Mouse (Mus musculus) hindbrain, embryonic 12.5 days (tissue): Measurements from ENCODE around the gene Arhgef6. TPM values are rescaled to one million over a fixed set of nuclear protein-coding genes. Genes with fewer than 3 reads are reported as not detected.

ENCODE experiments used
- ATAC-seq: fragments of 200-750 bp; cut with Nextera tagmentation; 2 replicates; pipeline ENCODE4 v1.8.0; 2017; ENCODE audit warnings: moderate TSS enrichment; ENCODE audit not compliant: low FRiP score
- H3K27ac ChIP-seq: fragments of 300-500 bp; sonication (generic); 2 replicates; pipeline ENCODE4 v1.5.1; 2016; ENCODE audit warnings: mild to moderate bottlenecking
- H3K27me3 ChIP-seq: fragments of 300-500 bp; sonication (generic); 2 replicates; pipeline ENCODE4 v1.6.1; 2016; ENCODE audit warnings: mild to moderate bottlenecking
- H3K36me3 ChIP-seq: fragments of 300-500 bp; sonication (generic); 2 replicates; pipeline ENCODE4 v1.6.1; 2016; ENCODE audit warnings: mild to moderate bottlenecking
- H3K4me1 ChIP-seq: fragments of 300-500 bp; sonication (generic); 2 replicates; pipeline ENCODE4 v1.6.1; 2016
- H3K4me2 ChIP-seq: fragments of 300-500 bp; sonication (generic); replicated peaks from 2 replicates; pipeline ENCODE4 v1.6.1; 2016; ENCODE audit warnings: mild to moderate bottlenecking
- H3K4me3 ChIP-seq: fragments of 300-500 bp; sonication (generic); 2 replicates; pipeline ENCODE4 v1.5.1; 2016; ENCODE audit warnings: mild to moderate bottlenecking
- H3K9ac ChIP-seq: fragments of 300-500 bp; sonication (generic); 2 replicates; pipeline ENCODE4 v1.6.1; 2016; ENCODE audit warnings: mild to moderate bottlenecking, moderate library complexity
- H3K9me3 ChIP-seq: fragments of 300-500 bp; sonication (generic); replicated peaks from 2 replicates; pipeline ENCODE4 v1.6.1; 2016; ENCODE audit warnings: mild to moderate bottlenecking
- WGBS: fragments of 180-500 bp; shearing (Covaris S2); methylation state at CpG from one replicate; pipeline ENCODE4 v1.1.7; 2016; 5-methylcytosine and 5-hydroxymethylcytosine counted together
- polyA plus RNA-seq: library from polyadenylated mRNA; unstranded; fragments of >200 nt; fragmentation: Nextera tagmentation; extraction: Ambion mirVana; gene quantifications from 2 replicates; pipeline ENCODE4 v1.2.1, GENCODE M21; 2016

Arhgef6 gene
- polyA plus RNA-seq, 1 experiment from 2014 or later: 9.3 TPM

DNA sequence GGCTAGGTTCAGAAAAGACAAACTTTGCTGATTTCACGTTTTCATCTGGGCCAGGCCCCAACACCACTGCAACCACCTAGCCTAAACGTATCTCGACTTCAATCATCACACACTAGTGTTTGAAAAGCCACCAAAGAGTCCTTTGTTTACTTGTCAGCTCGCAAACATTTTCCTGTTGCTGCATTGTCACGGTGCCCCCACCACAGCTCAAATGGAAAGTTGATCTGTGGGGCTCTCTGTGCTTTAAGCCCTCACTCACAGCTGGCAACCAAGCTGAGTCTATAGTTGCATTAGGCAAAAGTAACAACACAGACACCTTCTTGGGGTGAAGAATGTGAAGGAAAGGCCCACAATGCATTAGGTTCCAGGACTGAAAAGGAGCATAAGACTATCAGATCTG, 122.3 kb downstream of the Arhgef6 start:
- Histone ChIP-seq H3K27me3 (no peaks in the 10 kb centered on the region), H3K27ac (no peak overlapping the region), H3K9ac (no peak overlapping the region), H3K36me3 (no peaks in the 10 kb centered on the region), H3K4me1 (no peaks in the 10 kb centered on the region), H3K4me3 (no peak overlapping the region), H3K4me2 (no peak overlapping the region), H3K9me3 (no peaks in the 10 kb centered on the region)
- ATAC-seq: no peak
- WGBS: 75% methylated on average over 5 of the region's 5 CpGs

DNA sequence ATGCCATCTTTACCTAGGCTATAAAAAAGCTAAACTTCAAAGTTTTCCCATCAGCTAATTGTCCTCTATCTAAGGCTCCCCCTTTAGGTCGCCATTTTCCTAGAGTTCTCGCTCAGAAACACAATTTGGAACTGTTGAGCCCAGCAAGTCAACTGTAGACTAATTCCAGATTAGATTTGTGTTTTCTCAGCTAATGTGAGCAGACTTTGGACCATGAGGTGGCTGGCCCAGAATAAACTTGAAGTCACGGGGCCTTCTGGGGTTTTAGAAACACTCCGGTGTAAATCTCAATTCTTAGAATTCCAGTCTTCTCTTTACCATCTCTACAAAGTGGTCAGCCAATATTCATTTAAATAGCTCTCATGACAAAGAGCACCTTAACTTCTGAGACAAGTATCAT, 123.0 kb downstream of the Arhgef6 start:
- no peak overlapping the region for H3K4me3 ChIP-seq
- H3K9me3 ChIP-seq: no peaks in the 10 kb centered on the region
- H3K36me3 ChIP-seq: no peaks in the 10 kb centered on the region
- H3K27ac ChIP-seq: no peak overlapping the region
- no peak for ATAC-seq
- 91% methylated on average over 4 of the region's 4 CpGs for WGBS
- H3K4me1 ChIP-seq: no peaks in the 10 kb centered on the region
- no peak overlapping the region for H3K4me2 ChIP-seq
- H3K27me3 ChIP-seq: no peaks in the 10 kb centered on the region
- H3K9ac ChIP-seq: no peak overlapping the region

DNA sequence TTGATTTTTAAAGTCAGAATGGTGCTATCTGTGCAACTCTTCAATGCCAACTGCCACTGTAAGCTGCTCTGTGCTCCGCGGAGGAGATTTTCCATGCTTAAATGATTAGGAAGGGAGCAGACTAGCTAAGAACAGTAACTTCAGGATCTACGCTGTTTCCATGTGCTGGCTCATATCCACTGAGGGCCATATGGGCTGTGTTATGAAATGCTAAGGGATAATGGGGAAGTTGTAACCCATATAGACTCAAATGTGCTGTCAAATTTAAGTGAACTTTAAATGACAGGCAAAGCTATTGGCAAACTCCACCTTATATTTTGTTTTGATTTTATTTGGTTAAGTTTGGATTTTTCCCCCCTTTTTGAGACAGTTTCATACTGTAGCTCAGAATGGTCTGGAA, 125.7 kb downstream of the Arhgef6 start:
- WGBS: 91% methylated on average over 3 of the region's 3 CpGs
- H3K4me1 ChIP-seq: no peaks in the 10 kb centered on the region

DNA sequence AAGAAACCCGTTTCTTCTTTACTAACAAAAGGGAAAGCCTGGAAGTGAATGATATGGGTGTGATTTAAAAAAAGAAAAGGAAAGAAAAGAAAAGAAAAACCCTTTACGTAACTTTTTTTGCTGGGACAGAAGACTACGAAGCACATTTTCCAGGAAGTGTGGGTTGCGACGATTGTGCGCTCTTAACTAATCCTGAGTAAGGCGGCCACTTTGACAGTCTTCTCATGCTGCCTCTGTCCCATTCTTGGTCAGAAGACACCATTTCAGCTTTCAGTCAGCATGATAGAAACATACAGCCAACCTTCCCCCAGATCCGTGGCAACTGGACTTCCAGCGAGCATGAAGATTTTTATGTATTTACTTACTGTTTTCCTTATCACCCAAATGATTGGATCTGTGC, 126.7 kb downstream of the Arhgef6 start, which contains the start of gene Cd40lg:
Gene Cd40lg, plus strand, starts transcription at position 268 of the 400 bp plus-strand sequence.
- Histone ChIP-seq H3K4me2 (no peak within 1 kb of the TSS), H3K9ac (no peak within 1 kb of the TSS), H3K9me3 (no peaks in the 10 kb centered on the region), H3K27ac (no peak within 1 kb of the TSS), H3K27me3 (no peaks in the 10 kb centered on the region), H3K4me1 (no peaks in the 10 kb centered on the region), H3K36me3 (no peaks in the 10 kb centered on the region), H3K4me3 (no peak within 1 kb of the TSS)
- no peak for ATAC-seq
- 92% methylated on average over 9 of the region's 9 CpGs for WGBS

More for the DNA sequence above, 125.7 kb downstream of the Arhgef6 start:
- H3K36me3 ChIP-seq: no peaks in the 10 kb centered on the region
- no peak overlapping the region for H3K4me2 ChIP-seq
- H3K27ac ChIP-seq: no peak overlapping the region
- H3K27me3 ChIP-seq: no peaks in the 10 kb centered on the region
- no peaks in the 10 kb centered on the region for H3K9me3 ChIP-seq
- H3K9ac ChIP-seq: no peak overlapping the region
- H3K4me3 ChIP-seq: no peak overlapping the region
- ATAC-seq: no peak

DNA sequence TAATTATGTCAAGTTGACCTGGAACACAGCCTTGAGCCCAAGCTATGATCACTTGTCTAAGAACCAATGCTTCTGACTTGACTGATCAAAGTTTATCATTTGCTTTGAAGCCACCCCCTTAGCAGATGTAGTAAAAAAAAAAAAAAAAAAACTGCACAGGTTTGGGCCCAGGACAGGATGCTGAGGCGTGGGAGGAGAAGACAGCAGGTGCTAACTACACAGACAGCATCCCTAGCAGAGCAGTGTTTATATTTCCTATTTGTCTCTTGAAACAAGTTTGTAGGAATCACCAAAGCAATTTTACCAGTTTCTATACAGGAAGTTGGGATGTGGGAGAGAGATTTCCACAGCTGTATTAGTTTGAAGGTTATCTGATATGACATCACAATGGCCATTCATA, 127.9 kb downstream of the Arhgef6 start:
- Histone ChIP-seq H3K27ac (no peak overlapping the region), H3K36me3 (no peaks in the 10 kb centered on the region), H3K4me2 (no peak overlapping the region), H3K27me3 (no peaks in the 10 kb centered on the region), H3K4me1 (no peaks in the 10 kb centered on the region), H3K9ac (no peak overlapping the region), H3K4me3 (no peak overlapping the region), H3K9me3 (no peaks in the 10 kb centered on the region)
- WGBS: 79% methylated on average over 1 of the region's 1 CpGs
- ATAC-seq: no peak

DNA sequence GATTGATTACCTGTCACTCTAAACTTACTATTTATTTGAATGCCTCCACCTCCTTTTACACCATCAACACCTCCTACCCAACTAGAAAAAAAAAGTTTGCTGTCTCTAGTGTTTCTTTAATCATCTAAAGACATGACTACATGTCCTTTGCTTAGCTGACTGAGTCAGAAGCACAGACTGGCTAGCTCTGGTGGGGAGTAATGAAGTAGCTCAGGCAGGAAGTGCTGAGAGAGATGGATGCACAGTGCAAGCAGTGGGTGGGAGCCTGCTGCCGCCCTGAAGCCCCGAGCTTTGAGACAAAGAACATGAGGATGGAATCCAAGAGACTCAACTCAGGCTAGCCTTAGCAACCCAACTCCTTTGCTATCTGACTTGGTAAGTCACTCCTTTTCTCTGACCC, 138.1 kb downstream of the Arhgef6 start:
- no peak overlapping the region for H3K4me3 ChIP-seq
- no peaks in the 10 kb centered on the region for H3K27me3 ChIP-seq
- no peak overlapping the region for H3K4me2 ChIP-seq
- WGBS: 80% methylated on average over 2 of the region's 2 CpGs
- no peaks in the 10 kb centered on the region for H3K9me3 ChIP-seq
- H3K9ac ChIP-seq: no peak overlapping the region
- H3K4me1 ChIP-seq: no peaks in the 10 kb centered on the region
- H3K36me3 ChIP-seq: no peaks in the 10 kb centered on the region
- no peak for ATAC-seq
- no peak overlapping the region for H3K27ac ChIP-seq

DNA sequence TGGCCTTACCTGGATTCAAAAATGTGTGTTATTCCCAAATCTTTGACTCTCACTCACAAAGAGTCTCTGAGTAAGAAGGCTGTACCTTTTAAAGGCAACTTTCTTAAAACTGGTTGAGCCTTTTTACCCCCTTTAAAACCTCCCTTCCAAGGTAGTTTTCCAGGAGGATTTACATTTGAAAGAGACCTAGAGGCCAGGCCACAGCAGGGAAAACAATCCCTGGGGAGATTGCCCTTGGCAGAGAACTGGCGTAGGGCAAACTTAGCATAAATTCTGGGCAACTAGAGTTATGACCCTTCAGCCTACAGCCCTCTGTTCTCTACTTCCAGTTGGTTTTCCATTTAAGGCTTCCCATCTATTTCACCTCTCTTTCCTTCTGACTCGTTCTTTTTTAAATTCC, 140.5 kb downstream of the Arhgef6 start:
- no peak overlapping the region for H3K4me3 ChIP-seq
- no peaks in the 10 kb centered on the region for H3K4me1 ChIP-seq
- WGBS: 51% methylated on average over 2 of the region's 2 CpGs
- H3K27ac ChIP-seq: no peak overlapping the region
- H3K36me3 ChIP-seq: no peaks in the 10 kb centered on the region
- H3K27me3 ChIP-seq: no peaks in the 10 kb centered on the region
- H3K9ac ChIP-seq: no peak overlapping the region
- no peak overlapping the region for H3K4me2 ChIP-seq
- ATAC-seq: no peak
- no peaks in the 10 kb centered on the region for H3K9me3 ChIP-seq

DNA sequence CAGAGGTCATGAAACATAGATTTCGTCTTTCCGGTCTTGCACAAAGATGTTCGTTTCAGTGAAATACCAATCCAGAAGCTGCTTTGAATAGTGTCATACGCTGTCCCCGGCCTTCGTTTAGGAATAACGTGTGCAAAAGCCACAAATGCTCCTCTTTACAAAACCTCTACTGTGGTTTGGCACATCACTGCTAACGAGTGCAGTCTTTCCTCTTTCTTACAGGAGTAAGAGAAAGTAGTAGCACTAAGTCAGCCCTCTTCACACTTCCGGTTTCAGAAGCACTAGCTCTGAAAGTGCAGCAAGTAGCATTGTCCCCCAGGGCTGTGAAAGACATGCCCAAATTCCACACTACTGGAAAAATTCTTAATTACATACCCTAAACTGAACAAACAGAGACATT, 142.2 kb downstream of the Arhgef6 start:
- Histone ChIP-seq H3K4me2 (no peak overlapping the region), H3K9ac (no peak overlapping the region), H3K27me3 (no peaks in the 10 kb centered on the region), H3K4me3 (no peak overlapping the region), H3K4me1 (no peaks in the 10 kb centered on the region), H3K9me3 (no peaks in the 10 kb centered on the region), H3K27ac (no peak overlapping the region), H3K36me3 (no peaks in the 10 kb centered on the region)
- no peak for ATAC-seq
- WGBS: 85% methylated on average over 9 of the region's 9 CpGs

DNA sequence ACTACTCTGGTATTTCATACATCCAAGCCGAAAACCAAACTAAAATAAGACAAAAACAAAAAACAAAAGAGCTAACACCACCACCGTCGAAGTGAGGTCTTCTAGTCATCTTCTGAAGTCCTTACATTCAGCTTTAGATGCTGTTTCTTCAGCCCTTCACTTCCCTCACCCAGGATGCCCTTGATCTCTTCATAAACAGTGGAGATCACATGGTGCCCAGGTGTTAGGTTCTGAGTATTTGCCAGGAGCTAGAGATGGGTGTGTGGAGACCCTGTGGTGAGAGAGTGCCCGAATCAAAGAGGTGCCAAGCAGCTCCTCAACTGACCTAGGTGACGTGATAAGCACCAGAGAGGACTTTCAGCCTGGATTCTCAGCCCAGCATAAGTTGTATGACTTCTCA, 149.2 kb downstream of the Arhgef6 start:
- Histone ChIP-seq H3K27ac (no peak overlapping the region), H3K36me3 (no peaks in the 10 kb centered on the region), H3K9me3 (no peaks in the 10 kb centered on the region), H3K27me3 (no peaks in the 10 kb centered on the region), H3K4me3 (no peak overlapping the region), H3K4me1 (no peaks in the 10 kb centered on the region), H3K9ac (no peak overlapping the region), H3K4me2 (no peak overlapping the region)
- 79% methylated on average over 5 of the region's 5 CpGs for WGBS
- ATAC-seq: no peak

DNA sequence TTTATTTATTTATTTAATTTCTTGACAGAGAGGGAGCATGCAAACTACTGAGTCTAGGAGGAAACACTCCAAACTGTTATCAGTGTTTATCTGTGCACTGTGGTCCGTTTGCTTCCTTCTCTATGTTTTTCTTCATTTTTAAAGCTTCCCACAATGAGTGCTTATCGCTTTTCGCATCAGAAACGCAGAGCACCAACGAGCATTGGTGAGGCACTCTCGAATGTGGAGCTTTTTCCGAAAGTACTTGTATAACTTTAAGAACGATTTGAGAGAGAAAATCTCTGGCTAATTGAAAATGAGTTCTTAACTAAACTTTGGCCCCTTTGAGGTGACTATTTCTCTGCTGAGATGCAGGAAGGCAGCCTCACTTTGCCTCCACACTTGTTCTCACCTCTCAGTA, 151.2 kb downstream of the Arhgef6 start:
- no peak overlapping the region for H3K4me3 ChIP-seq
- H3K36me3 ChIP-seq: no peaks in the 10 kb centered on the region
- no peak overlapping the region for H3K9ac ChIP-seq
- 87% methylated on average over 8 of the region's 8 CpGs for WGBS
- no peaks in the 10 kb centered on the region for H3K4me1 ChIP-seq
- H3K27ac ChIP-seq: no peak overlapping the region
- no peaks in the 10 kb centered on the region for H3K9me3 ChIP-seq
- H3K27me3 ChIP-seq: no peaks in the 10 kb centered on the region
- H3K4me2 ChIP-seq: no peak overlapping the region
- no peak for ATAC-seq

DNA sequence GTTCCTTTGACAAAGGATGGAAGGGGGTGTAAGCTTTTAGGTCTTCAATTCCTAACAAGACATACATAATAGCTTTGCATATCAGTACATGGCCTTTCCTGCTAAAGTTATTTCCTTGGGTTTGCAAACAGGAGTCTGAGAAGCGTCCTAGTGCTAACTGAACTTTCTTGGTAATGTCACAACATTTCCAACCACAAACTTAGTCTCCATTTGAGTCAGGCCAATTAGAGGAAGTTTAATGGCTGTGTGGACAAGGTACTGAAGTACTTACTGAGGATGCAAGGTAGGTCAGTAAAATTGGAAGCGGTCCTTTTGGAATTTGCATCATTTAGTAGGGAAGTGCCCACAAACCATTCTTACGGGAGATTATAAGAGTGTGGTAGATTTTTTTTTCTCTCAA, 155.2 kb downstream of the Arhgef6 start:
- Histone ChIP-seq H3K4me2 (no peak overlapping the region), H3K9me3 (no peaks in the 10 kb centered on the region), H3K27me3 (no peaks in the 10 kb centered on the region), H3K36me3 (no peaks in the 10 kb centered on the region), H3K4me1 (no peaks in the 10 kb centered on the region), H3K4me3 (no peak overlapping the region), H3K9ac (no peak overlapping the region), H3K27ac (no peak overlapping the region)
- WGBS: 90% methylated on average over 3 of the region's 3 CpGs
- no peak for ATAC-seq

DNA sequence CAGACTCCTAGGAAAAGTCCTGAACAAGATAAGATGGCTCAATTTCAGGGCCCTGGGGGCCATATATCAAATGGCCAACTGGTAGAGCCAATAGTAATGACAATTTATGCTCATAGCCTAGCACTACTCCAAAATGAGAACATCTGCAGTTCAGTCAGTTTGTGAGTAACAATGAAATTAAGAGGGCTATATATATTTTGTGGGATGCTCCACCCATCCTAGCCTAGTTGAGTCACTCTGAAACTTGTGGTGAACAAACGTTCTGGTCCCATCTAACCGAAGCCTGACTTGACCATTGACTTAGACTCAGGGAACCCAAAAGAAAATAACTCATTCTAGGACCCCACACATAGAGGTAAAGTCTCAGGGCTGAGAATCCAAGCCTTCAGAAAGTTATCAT, 156.1 kb downstream of the Arhgef6 start:
- no peaks in the 10 kb centered on the region for H3K36me3 ChIP-seq

More for the DNA sequence above, 156.1 kb downstream of the Arhgef6 start:
- no peak for ATAC-seq
- H3K4me3 ChIP-seq: no peak overlapping the region
- H3K27ac ChIP-seq: no peak overlapping the region
- WGBS: 88% methylated on average over 2 of the region's 2 CpGs
- no peak overlapping the region for H3K4me2 ChIP-seq
- no peaks in the 10 kb centered on the region for H3K9me3 ChIP-seq
- no peaks in the 10 kb centered on the region for H3K4me1 ChIP-seq
- no peak overlapping the region for H3K9ac ChIP-seq
- H3K27me3 ChIP-seq: no peaks in the 10 kb centered on the region
